Comparison of ENCODE assay signal across 8 mouse cellular contexts in the genomic region with DNA sequence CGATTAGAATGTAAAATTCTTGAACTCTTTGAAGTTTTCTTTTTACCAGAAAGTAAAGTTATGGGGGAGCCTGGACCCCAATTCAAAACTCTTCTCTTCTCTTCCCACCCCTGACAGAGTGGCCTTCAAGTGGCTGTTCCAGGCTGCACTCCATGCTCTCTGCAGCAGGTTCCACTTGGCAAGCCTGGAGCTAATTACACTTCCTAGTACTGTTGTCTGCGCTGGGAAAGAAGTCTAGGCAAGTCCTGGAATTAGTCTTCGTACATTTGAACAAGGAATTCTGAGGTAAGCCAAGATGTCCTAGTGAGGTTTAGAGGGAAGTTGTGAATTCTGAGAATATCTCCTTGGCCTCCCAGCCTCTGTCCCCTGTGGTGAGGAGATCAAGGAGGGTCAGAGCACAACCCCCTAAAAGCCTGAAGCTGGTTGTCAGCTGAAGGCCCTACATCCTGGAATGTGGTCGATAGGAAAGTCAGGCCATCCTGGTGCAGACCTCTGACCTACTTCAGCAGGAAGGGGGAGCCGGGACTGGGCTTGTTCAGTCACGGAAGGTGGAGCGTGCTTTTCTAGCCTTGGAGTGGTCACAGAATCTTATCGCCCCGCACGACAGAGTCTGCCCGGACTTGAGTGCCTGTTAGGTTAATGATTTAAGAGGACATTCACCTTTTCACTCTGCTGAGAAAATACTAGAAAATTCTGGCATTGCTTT. TPM values are rescaled to one million over a fixed set of nuclear protein-coding genes. Genes with fewer than 3 reads are reported as not detected.
A peak's percentile ranks its signal among the peaks of the same experiment; 100 is the strongest.
DNase-seq lines count a peak whose midpoint lies in the region; ATAC-seq and TF ChIP-seq lines count a peak whose summit lies in the region.

No protein-coding gene starts in this region.

- peak; percentile 96 for DNase-seq in heart, adult 11 months
- peak; percentile 86 for DNase-seq in kidney, adult 2 months
- DNase-seq in lung, adult 2 months = peak; percentile 52
- DNase-seq in right cerebral cortex, postnatal 4 days = no peak
- no peak for DNase-seq in right cerebral cortex, adult 2 months (ENCODE audit: low spot score in 2 of 2)
- no peak for DNase-seq in cerebellum, adult 18-20 months

- H3K4me1 ChIP-seq in bone marrow macrophage, adult 2 months (ENCODE audit: control insufficient read depth, insufficient read depth, low read length) = peaks cover 74% of the 10 kb centered on the region
- peaks cover 31% of the 10 kb centered on the region for H3K4me1 ChIP-seq in kidney, adult 2 months (ENCODE audit: control insufficient read depth, insufficient read depth, low read length)
- H3K4me1 ChIP-seq in lung, adult 2 months (ENCODE audit: control insufficient read depth, insufficient read depth, low read length) = peaks cover 10% of the 10 kb centered on the region

- H3K36me3 ChIP-seq in kidney, adult 2 months (ENCODE audit: control insufficient read depth, insufficient read depth, low read length) = no peaks in the 10 kb centered on the region

- 18% methylated on average over 11 of the region's 11 CpGs for WGBS in kidney, adult 2 months
- WGBS in lung, adult 2 months = 48% methylated on average over 11 of the region's 11 CpGs

- no peaks in the 10 kb centered on the region for H3K27me3 ChIP-seq in kidney, adult 2 months (replicated peaks; ENCODE audit: control insufficient read depth, insufficient read depth, low read length)

- H3K27ac ChIP-seq in bone marrow macrophage, adult 2 months (ENCODE audit: insufficient read depth, low read depth, low read length) = peak overlapping the region; percentile 92
- H3K27ac ChIP-seq in kidney, adult 2 months (ENCODE audit: insufficient read depth, low read depth, low read length) = peak overlapping the region; percentile 95

- no peak for ATAC-seq in erythroblast, adult 5-6 weeks (replicated peaks; ENCODE audit: low FRiP score, poor library complexity, severe bottlenecking)

- no peak for TF ChIP-seq POLR2A in bone marrow macrophage, adult 2 months (IDR thresholded peaks at IDR 0.05; ENCODE audit: borderline replicate concordance, low read depth, low read length)
- no peak for TF ChIP-seq POLR2A in kidney, adult 2 months (IDR thresholded peaks at IDR 0.05; ENCODE audit: low read depth, low read length)
- TF ChIP-seq POLR2A in lung, adult 2 months (IDR thresholded peaks at IDR 0.05; ENCODE audit: borderline replicate concordance, extremely low read depth, low read depth, low read length) = no peak

- no peak overlapping the region for H3K4me3 ChIP-seq in bone marrow macrophage, adult 2 months (ENCODE audit: insufficient read depth, low read length)
- H3K4me3 ChIP-seq in kidney, adult 2 months (ENCODE audit: insufficient read depth, low read depth, low read length) = no peak overlapping the region
- H3K4me3 ChIP-seq in lung, adult 2 months (replicated peaks; ENCODE audit: extremely low read depth, low read depth, low read length) = no peak overlapping the region

- TF ChIP-seq CTCF in bone marrow macrophage, adult 2 months (IDR thresholded peaks at IDR 0.05; ENCODE audit: low read depth, low read length) = no peak
- no peak for TF ChIP-seq CTCF in kidney, adult 2 months (conservative IDR thresholded peaks at IDR 0.05; ENCODE audit: insufficient read depth, insufficient read length, low read depth, low read length)
- no peak for TF ChIP-seq CTCF in lung, adult 2 months (IDR thresholded peaks at IDR 0.05; ENCODE audit: insufficient read depth, low read length)

RNA-seq across cellular contexts. Expression of a gene that starts 59.6 kb away (rescaled TPM):
- 31.7 and 36.1 TPM in 2 replicates for polyA plus RNA-seq in bone marrow macrophage, adult 2 months (2012; ENCODE audit: insufficient read depth, insufficient read length, missing spikeins)
- 13.3 and 14.8 TPM in 2 replicates for polyA plus RNA-seq in kidney, adult 2 months (2012; rRNA removed)
- polyA plus RNA-seq in lung, adult 2 months (2012; rRNA removed) = 5.7 and 10.3 TPM in 2 replicates
- 45.1 and 47.7 TPM in 2 replicates for total RNA-seq in erythroblast, adult 5-6 weeks (2015; ENCODE audit: low replicate concordance)
- 44.5 and 51.9 TPM in 2 replicates for total RNA-seq in erythroblast, adult 5-6 weeks (2017; ENCODE audit: low replicate concordance)

Comparison
In these comparisons a context has a peak if more than half of its experiments do, and no peak if none do; other contexts are left out.
1. DNase-seq: peak in heart, adult 11 months (single experiment), kidney, adult 2 months (single experiment) and lung, adult 2 months (single experiment); none in right cerebral cortex, postnatal 4 days (single experiment), right cerebral cortex, adult 2 months (0 of 2) and cerebellum, adult 18-20 months (0 of 2).